Comparison of ENCODE assay signal across 10 mouse cellular contexts in genomic region chr11:96466987-96467386, GRCm38 (mm10). TPM values are rescaled to one million over a fixed set of nuclear protein-coding genes. Genes with fewer than 3 reads are reported as not detected.
DNase-seq lines count a peak whose midpoint lies in the region; ATAC-seq and TF ChIP-seq lines count a peak whose summit lies in the region.
"Had no signal": no experiment of that assay in that cellular context is flagged by ENCODE, and none has a peak within 500 bp of the region (broad histone marks: within the 10 kb centered on the region; RNA-seq: fewer than 3 reads in every experiment).

No protein-coding gene starts in this region.

- intact Hi-C loops in heart, adult 2 months (cut with DNase I): no loop called here

- H3K4me1 ChIP-seq in heart, embryonic 13.5 days: peaks cover 24% of the 10 kb centered on the region
- H3K4me1 ChIP-seq in heart, embryonic 10.5 days: peaks cover 25% of the 10 kb centered on the region
- peaks cover 6% of the 10 kb centered on the region; the same call in 1 of the 2 replicates for H3K4me1 ChIP-seq in spleen, adult 2 months (ENCODE audit: control insufficient read depth, insufficient read depth, insufficient read length)
- H3K4me1 ChIP-seq in heart, adult 2 months (ENCODE audit: control insufficient read depth, insufficient read depth, low read length): no peaks in the 10 kb centered on the region

- no peak overlapping the region for H3K9ac ChIP-seq in heart, embryonic 13.5 days
- H3K9ac ChIP-seq in heart, adult 2 months (ENCODE audit: low read depth, low read length): no peak overlapping the region
- H3K9ac ChIP-seq: forebrain, embryonic 12.5 days; liver, embryonic 15.5 days had no signal

- no peak for DNase-seq in heart, embryonic 10.5 days (ENCODE audit: low spot score)
- DNase-seq in spleen, adult 2 months (ENCODE audit: low read depth in 1 of 2, low spot score in 2 of 2): peak; percentile 35 to 68
- DNase-seq in spleen, postnatal 14 days (ENCODE audit: low spot score in 2 of 2): no peak
- DNase-seq in thymus, postnatal 36 days: peak; percentile 68 to 82
- DNase-seq in cerebellum, adult 11-12 months: no peak
- DNase-seq in heart, adult 2 months: no peak

- no peaks in the 10 kb centered on the region for H3K9me3 ChIP-seq in heart, embryonic 13.5 days
- no peaks in the 10 kb centered on the region for H3K9me3 ChIP-seq in heart, embryonic 10.5 days
- H3K9me3 ChIP-seq: forebrain, embryonic 12.5 days; liver, embryonic 15.5 days had no signal

- WGBS in heart, embryonic 13.5 days: 62% methylated on average over 7 of the region's 7 CpGs
- 57% methylated on average over 7 of the region's 7 CpGs for WGBS in heart, embryonic 10.5 days
- 29% methylated on average over 7 of the region's 7 CpGs for WGBS in spleen, adult 2 months
- WGBS in heart, adult 2 months: 51% methylated on average over 7 of the region's 7 CpGs

- no peak overlapping the region for H3K4me3 ChIP-seq in heart, embryonic 13.5 days
- no peak overlapping the region for H3K4me3 ChIP-seq in heart, embryonic 10.5 days
- no peak overlapping the region; the same call in 1 of the 2 replicates for H3K4me3 ChIP-seq in spleen, adult 2 months (ENCODE audit: extremely low read depth, insufficient read depth, insufficient read length)
- H3K4me3 ChIP-seq in heart, adult 2 months: no peak overlapping the region
- H3K4me3 ChIP-seq: forebrain, embryonic 12.5 days; liver, embryonic 15.5 days had no signal

- TF ChIP-seq CTCF in spleen, adult 2 months (IDR thresholded peaks at IDR 0.05; ENCODE audit: extremely low read depth, insufficient read depth, insufficient read length, insufficient replicate concordance): no peak
- no peak for TF ChIP-seq CTCF in heart, adult 2 months (IDR thresholded peaks at IDR 0.05)

- peaks cover 64% of the 10 kb centered on the region for H3K27me3 ChIP-seq in heart, embryonic 13.5 days (replicated peaks)
- H3K27me3 ChIP-seq in heart, embryonic 10.5 days (ENCODE audit: insufficient read depth, poor library complexity, severe bottlenecking): peaks cover 41% of the 10 kb centered on the region
- no peaks in the 10 kb centered on the region for H3K27me3 ChIP-seq in spleen, adult 2 months (ENCODE audit: control insufficient read depth, insufficient read depth, low read length)
- H3K27me3 ChIP-seq in heart, adult 2 months (ENCODE audit: control insufficient read depth, insufficient read depth, low read length): peaks cover 6% of the 10 kb centered on the region

- no peak overlapping the region for H3K27ac ChIP-seq in heart, embryonic 13.5 days (replicated peaks)
- H3K27ac ChIP-seq in heart, embryonic 10.5 days: no peak overlapping the region
- H3K27ac ChIP-seq in spleen, adult 2 months (ENCODE audit: insufficient read depth, low read length): no peak overlapping the region
- H3K27ac ChIP-seq in heart, adult 2 months: no peak overlapping the region
- H3K27ac ChIP-seq: forebrain, embryonic 12.5 days; liver, embryonic 15.5 days had no signal

- H3K79me2 ChIP-seq in heart, adult 2 months (replicated peaks; ENCODE audit: control insufficient read depth, insufficient read depth, low read length): no peaks in the 10 kb centered on the region

- 0 out of 2 replicates have a peak overlapping the region, but pooled peaks have one; percentile 9 for H3K4me2 ChIP-seq in heart, embryonic 13.5 days
- H3K4me2 ChIP-seq: forebrain, embryonic 12.5 days; liver, embryonic 15.5 days had no signal

- H3K36me3 ChIP-seq in heart, embryonic 13.5 days: no peaks in the 10 kb centered on the region
- no peaks in the 10 kb centered on the region for H3K36me3 ChIP-seq in heart, embryonic 10.5 days
- no peaks in the 10 kb centered on the region for H3K36me3 ChIP-seq in spleen, adult 2 months (ENCODE audit: control insufficient read depth, insufficient read depth, low read length)
- no peaks in the 10 kb centered on the region for H3K36me3 ChIP-seq in heart, adult 2 months (ENCODE audit: control insufficient read depth, insufficient read depth, low read length)
- H3K36me3 ChIP-seq: forebrain, embryonic 12.5 days; liver, embryonic 15.5 days had no signal

- TF ChIP-seq EP300 in heart, adult 2 months (IDR thresholded peaks at IDR 0.05; ENCODE audit: insufficient read depth, low read depth, low read length): no peak

- no peak for ATAC-seq in heart, embryonic 13.5 days (ENCODE audit: extremely low read depth, insufficient number of reproducible peaks, low FRiP score, low TSS enrichment)
- peak; percentile 92 for ATAC-seq in inflammation-experienced regulatory T-cells, adult 6 months

- peak; percentile 16; the same call in 1 of the 2 replicates for TF ChIP-seq POLR2A in spleen, adult 2 months (IDR thresholded peaks at IDR 0.05; ENCODE audit: low read depth, low read length)
- TF ChIP-seq POLR2A in heart, adult 2 months (IDR thresholded peaks at IDR 0.05; ENCODE audit: insufficient read depth, low read depth, low read length): no peak

RNA-seq across cellular contexts. Expression of gene Skap1, which starts 2.6 kb away (rescaled TPM):
- 0.33 and 1.1 TPM in 2 replicates for polyA plus RNA-seq in heart, embryonic 13.5 days (2015; fragmentation: Nextera tagmentation; extraction: Ambion mirVana)
- 0.30 and 0.69 TPM in 2 replicates for polyA plus RNA-seq in heart, embryonic 10.5 days (2016; fragmentation: Nextera tagmentation; extraction: Ambion mirVana)
- 20.1 and 22.3 TPM in 2 replicates for polyA plus RNA-seq in spleen, adult 2 months (2012; rRNA removed)
- 100 to 1,000 TPM; 537 to 839 (median 722) TPM for polyA plus RNA-seq in inflammation-experienced regulatory T-cells, adult 6 months (2017; shearing (Covaris generic))
- under 1 TPM in 1 of 2 experiments, not detected in 1; 0.25 TPM for total RNA-seq in heart, adult 2 months (2021)
- polyA plus RNA-seq in heart, adult 2 months (2012; rRNA removed): 0.67 and 0.98 TPM in 2 replicates

Comparison
In these comparisons a context has a peak if more than half of its experiments do, and no peak if none do; other contexts are left out.
1. DNase-seq: peak in spleen, adult 2 months (2 of 2) and thymus, postnatal 36 days (2 of 2); none in heart, embryonic 10.5 days (single experiment), spleen, postnatal 14 days (0 of 2), cerebellum, adult 11-12 months (single experiment) and heart, adult 2 months (0 of 2).
2. RNA of gene Skap1, which starts 2.6 kb away (polyA plus RNA-seq): 537 to 839 TPM in inflammation-experienced regulatory T-cells, adult 6 months; 20.1 to 22.3 TPM in spleen, adult 2 months, 0.33 to 1.1 TPM in heart, embryonic 13.5 days, 0.67 to 0.98 TPM in heart, adult 2 months and 0.30 to 0.69 TPM in heart, embryonic 10.5 days; every median in the first group is over 10 times any median in the second.